Mouse (Mus musculus) olfactory bulb, adult 2 months (tissue): ENCODE measurements around the gene Ehhadh.

Source experiments
- CTCF ChIP-seq: fragments of 200-500 bp; IDR thresholded peaks from 2 replicates; pipeline ENCODE4 v1.5.1; 2012; ENCODE audit warnings: low read depth, mild to moderate bottlenecking, low read length, moderate library complexity; ENCODE audit not compliant: insufficient read depth
- POLR2A ChIP-seq: fragments of 200-500 bp; IDR thresholded peaks from 2 replicates; pipeline ENCODE4 v1.6.1; 2012; ENCODE audit warnings: mild to moderate bottlenecking, low read depth, low read length, moderate library complexity; ENCODE audit not compliant: insufficient read depth

DNA sequence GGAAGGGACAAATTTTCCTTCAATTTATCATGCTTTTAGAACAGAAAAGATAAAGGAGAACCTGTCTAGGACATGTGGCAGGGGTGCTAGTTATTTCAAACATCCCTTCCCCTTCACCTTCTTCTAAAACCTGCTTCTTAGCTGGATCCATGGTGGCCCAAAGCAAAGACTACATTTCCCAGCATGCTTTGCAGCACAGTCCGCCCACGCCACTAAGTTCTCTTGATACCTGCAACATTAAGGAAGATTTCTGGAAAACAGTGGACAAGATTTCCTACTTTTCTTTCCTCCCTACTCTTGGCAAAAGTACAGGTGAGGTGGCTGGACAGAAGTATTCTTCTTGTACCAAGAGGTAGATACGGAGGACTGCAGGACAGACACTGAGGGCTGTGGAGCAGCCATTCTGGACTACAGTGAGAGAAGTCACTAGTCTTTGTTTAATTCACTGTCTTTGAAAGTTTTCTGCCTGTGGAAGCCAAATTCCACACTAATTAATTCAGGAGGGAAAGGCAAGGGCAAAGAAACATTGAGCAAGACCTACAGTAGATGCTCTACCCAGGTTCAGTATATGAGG, 9.2 kb downstream of the Ehhadh start:
- TF ChIP-seq CTCF (no peak), POLR2A (no peak)
